Mouse (Mus musculus) MEL (cell line): ENCODE data around the gene Smpd3. TPM values are rescaled to one million over a fixed set of nuclear protein-coding genes. Genes with fewer than 3 reads are reported as not detected.
"Not testable (repeated sequence)": the region's sequence is repeated elsewhere in the genome, so short reads cannot be mapped to it uniquely, and the experiment has no call there.

Source experiments
- DNase-seq: peaks from one replicate; pipeline ENCODE4 v3.0.0; 2011; ENCODE audit warnings: low read depth, low spot score
- H3K27ac ChIP-seq: 2 replicates; pipeline ENCODE4 v1.5.1; 2012; ENCODE audit warnings: low read depth, mild to moderate bottlenecking, control low read depth, low read length, moderate library complexity; ENCODE audit not compliant: control insufficient read depth
- H3K27me3 ChIP-seq, 2 experiments: fragments of 150-350 bp in 1 of 2; sonication (generic) in 1 of 2; 2 replicates each; pipeline ENCODE4 v1.6.1; 2012; ENCODE audit warnings: low read length in 2 of 2, mild to moderate bottlenecking in 2 of 2, improper control_type of control experiment in 1 of 2, moderate library complexity in 1 of 2; ENCODE audit not compliant: insufficient read depth in 2 of 2, control insufficient read depth in 1 of 2
- H3K36me3 ChIP-seq, 2 experiments: 2 replicates each; pipeline ENCODE4 v1.6.1; 2012 to 2014; ENCODE audit warnings: low read length in 2 of 2, improper control_type of control experiment in 1 of 2, inconsistent platforms in 1 of 2, mild to moderate bottlenecking in 1 of 2; ENCODE audit not compliant: insufficient read depth in 2 of 2, control insufficient read depth in 1 of 2
- H3K4me1 ChIP-seq, 2 experiments: fragments of 150-350 bp in 1 of 2; sonication (generic) in 1 of 2; 2 replicates each; pipeline ENCODE4 v1.6.1; 2012; ENCODE audit warnings: low read length in 2 of 2, improper control_type of control experiment in 1 of 2, mild to moderate bottlenecking in 1 of 2; ENCODE audit not compliant: insufficient read depth in 2 of 2, control insufficient read depth in 1 of 2
- H3K4me3 ChIP-seq, 2 experiments: fragments of 150-350 bp in 1 of 2; sonication (generic) in 1 of 2; 2 replicates each; pipeline ENCODE4 v1.5.1; 2012; ENCODE audit warnings: low read depth in 2 of 2, low read length in 2 of 2, mild to moderate bottlenecking in 2 of 2, moderate library complexity in 2 of 2, control low read depth in 1 of 2, improper control_type of control experiment in 1 of 2; ENCODE audit not compliant: control insufficient read depth in 1 of 2, insufficient read depth in 1 of 2
- H3K79me2 ChIP-seq: 2 replicates; pipeline ENCODE4 v1.6.1; 2012; ENCODE audit warnings: mild to moderate bottlenecking, low read length, moderate library complexity; ENCODE audit not compliant: control insufficient read depth, poor library complexity, insufficient read depth
- H3K9ac ChIP-seq: 2 replicates; pipeline ENCODE4 v1.6.1; 2012; ENCODE audit warnings: low read depth, mild to moderate bottlenecking, control low read depth, low read length, moderate library complexity; ENCODE audit not compliant: control insufficient read depth, poor library complexity, severe bottlenecking
- H3K9me3 ChIP-seq: fragments of 150-350 bp; sonication (generic); replicated peaks from 2 replicates; pipeline ENCODE4 v1.6.1; 2012; ENCODE audit warnings: mild to moderate bottlenecking, low read length, improper control_type of control experiment, moderate library complexity; ENCODE audit not compliant: insufficient read depth
- E2F4 ChIP-seq: IDR thresholded peaks from 2 replicates; pipeline ENCODE4 v1.6.1; 2011; ENCODE audit warnings: low read depth, low read length, improper control_type of control experiment, borderline replicate concordance
- ELF1 ChIP-seq: IDR thresholded peaks from 2 replicates; pipeline ENCODE4 v1.6.1; 2014; ENCODE audit warnings: low read depth, mild to moderate bottlenecking, inconsistent platforms, low read length, improper control_type of control experiment, moderate library complexity
- ETS1 ChIP-seq: IDR thresholded peaks from 2 replicates; pipeline ENCODE4 v1.6.1; 2012; ENCODE audit warnings: low read depth, mild to moderate bottlenecking, inconsistent platforms, low read length, improper control_type of control experiment, moderate library complexity
- GABPA ChIP-seq: IDR thresholded peaks from 2 replicates; pipeline ENCODE4 v1.6.1; 2012; ENCODE audit warnings: low read depth, mild to moderate bottlenecking, inconsistent platforms, low read length, improper control_type of control experiment, moderate library complexity
- GATA1 ChIP-seq: IDR thresholded peaks from 2 replicates; pipeline ENCODE4 v1.6.1; 2011; ENCODE audit warnings: low read depth, low read length, improper control_type of control experiment
- MAZ ChIP-seq: IDR thresholded peaks from 2 replicates; pipeline ENCODE4 v1.6.1; 2012; ENCODE audit warnings: low read depth, mild to moderate bottlenecking, inconsistent platforms, low read length, improper control_type of control experiment
- MEF2A ChIP-seq: IDR thresholded peaks from 2 replicates; pipeline ENCODE4 v1.6.1; 2014; ENCODE audit warnings: low read depth, mild to moderate bottlenecking, inconsistent platforms, low read length, improper control_type of control experiment; ENCODE audit not compliant: poor library complexity, insufficient replicate concordance, severe bottlenecking; ENCODE audit errors: extremely low read depth
- MXI1 ChIP-seq: IDR thresholded peaks from 2 replicates; pipeline ENCODE4 v1.6.1; 2011; ENCODE audit warnings: mild to moderate bottlenecking, low read depth, low read length, improper control_type of control experiment
- MYB ChIP-seq: IDR thresholded peaks from 2 replicates; pipeline ENCODE4 v1.6.1; 2011; ENCODE audit warnings: mild to moderate bottlenecking, low read depth, low read length, improper control_type of control experiment
- MYC ChIP-seq: IDR thresholded peaks from 2 replicates; pipeline ENCODE4 v1.6.1; 2011; ENCODE audit warnings: low read depth, mild to moderate bottlenecking, low read length, improper control_type of control experiment, moderate library complexity
- POLR2A ChIP-seq, 2 experiments: IDR thresholded peaks; 2 replicates each; pipeline ENCODE4 v1.6.1; 2011 to 2012; ENCODE audit warnings: low read length in 2 of 2, mild to moderate bottlenecking in 2 of 2, control low read depth in 1 of 2, improper control_type of control experiment in 1 of 2, low read depth in 1 of 2, moderate library complexity in 1 of 2; ENCODE audit not compliant: control insufficient read depth in 1 of 2, insufficient read depth in 1 of 2, poor library complexity in 1 of 2
- POLR2AphosphoS2 ChIP-seq: IDR thresholded peaks from 2 replicates; pipeline ENCODE4 v1.6.1; 2011; ENCODE audit warnings: low read length, improper control_type of control experiment
- POLR2AphosphoS5 ChIP-seq: IDR thresholded peaks from 2 replicates; pipeline ENCODE4 v1.6.1; 2012; ENCODE audit warnings: low read depth, borderline replicate concordance, mild to moderate bottlenecking, inconsistent platforms, low read length, moderate library complexity, mixed read lengths
- RAD21 ChIP-seq: IDR thresholded peaks from 2 replicates; pipeline ENCODE4 v1.6.1; 2011; ENCODE audit warnings: mild to moderate bottlenecking, low read depth, low read length, improper control_type of control experiment
- SIN3A ChIP-seq: IDR thresholded peaks from 2 replicates; pipeline ENCODE4 v1.6.1; 2012; ENCODE audit warnings: low read length, improper control_type of control experiment, inconsistent platforms
- SMC3 ChIP-seq: IDR thresholded peaks from 2 replicates; pipeline ENCODE4 v1.6.1; 2011; ENCODE audit warnings: low read depth, low read length, improper control_type of control experiment
- TCF12 ChIP-seq: IDR thresholded peaks from 2 replicates; pipeline ENCODE4 v1.6.1; 2014; ENCODE audit warnings: low read depth, mild to moderate bottlenecking, inconsistent platforms, low read length, improper control_type of control experiment, moderate library complexity
- UBTF ChIP-seq: IDR thresholded peaks from 2 replicates; pipeline ENCODE4 v1.6.1; 2012; ENCODE audit warnings: low read depth, mild to moderate bottlenecking, inconsistent platforms, low read length, improper control_type of control experiment, moderate library complexity, borderline replicate concordance; ENCODE audit not compliant: insufficient read depth
- USF1 ChIP-seq: IDR thresholded peaks from 2 replicates; pipeline ENCODE4 v1.6.1; 2014; ENCODE audit warnings: low read depth, mild to moderate bottlenecking, inconsistent platforms, low read length, improper control_type of control experiment, moderate library complexity
- ZMIZ1 ChIP-seq: IDR thresholded peaks from 2 replicates; pipeline ENCODE4 v1.6.1; 2012; ENCODE audit warnings: low read depth, mild to moderate bottlenecking, inconsistent platforms, low read length, improper control_type of control experiment, moderate library complexity
- polyA plus RNA-seq, 2 experiments: library from polyadenylated mRNA; stranded (reverse) in 1 of 2; unstranded in 1 of 2; fragments of >175 nt in 1 of 2; fragments of >200 nt in 1 of 2; gene quantifications; 2 replicates each; pipeline versions ENCODE4 v1.2.1 to v1.2.4; 2012; ENCODE audit warnings: low replicate concordance in 2 of 2, low read depth in 1 of 2; ENCODE audit not compliant: insufficient read length in 2 of 2, insufficient read depth in 1 of 2, missing spikeins in 1 of 2
- total RNA-seq: library from RNA; depleted of rRNA; stranded (reverse); fragments of 300-350 nt; gene quantifications from 2 replicates; pipeline ENCODE4 v1.2.3, GENCODE M21; 2012

Smpd3 gene
- total and polyA plus RNA-seq, 3 experiments, result 0.04 to 0.08 TPM; not detected in 1

GRCm38 (mm10) chr8:106310026-106310652 lies 27.6 kb downstream of the Smpd3 start:
- no peak overlapping the region for H3K9ac ChIP-seq
- H3K9me3 ChIP-seq, result no peaks in the 10 kb centered on the region
- no peak overlapping the region for H3K4me3 ChIP-seq
- no peaks in the 10 kb centered on the region for H3K79me2 ChIP-seq
- DNase-seq, result no peak
- H3K27ac ChIP-seq, result no peak overlapping the region
- TF ChIP-seq UBTF (no peak), POLR2A (IDR thresholded peaks at IDR 0.05; ENCODE audit: control insufficient read depth in 1 of 2, insufficient read depth in 1 of 2, low read depth in 1 of 2, low read length in 2 of 2, poor library complexity in 1 of 2) (no peak), GABPA (no peak), MYB (no peak), SMC3 (no peak), MXI1 (no peak), MYC (no peak), POLR2AphosphoS2 (no peak), USF1 (no peak), TCF12 (no peak), POLR2AphosphoS5 (no peak), SIN3A (no peak), RAD21 (no peak), ETS1 (no peak), E2F4 (no peak), GATA1 (no peak), ZMIZ1 (no peak), MAZ (no peak), MEF2A (no peak)
- no peaks in the 10 kb centered on the region for H3K36me3 ChIP-seq
- H3K27me3 ChIP-seq, result peaks cover 0 to 7% of the 10 kb centered on the region in 2 experiments
- H3K4me1 ChIP-seq, result peaks cover 0 to 7% of the 10 kb centered on the region in 2 experiments; a peak in 1 of 4 replicates

DNA sequence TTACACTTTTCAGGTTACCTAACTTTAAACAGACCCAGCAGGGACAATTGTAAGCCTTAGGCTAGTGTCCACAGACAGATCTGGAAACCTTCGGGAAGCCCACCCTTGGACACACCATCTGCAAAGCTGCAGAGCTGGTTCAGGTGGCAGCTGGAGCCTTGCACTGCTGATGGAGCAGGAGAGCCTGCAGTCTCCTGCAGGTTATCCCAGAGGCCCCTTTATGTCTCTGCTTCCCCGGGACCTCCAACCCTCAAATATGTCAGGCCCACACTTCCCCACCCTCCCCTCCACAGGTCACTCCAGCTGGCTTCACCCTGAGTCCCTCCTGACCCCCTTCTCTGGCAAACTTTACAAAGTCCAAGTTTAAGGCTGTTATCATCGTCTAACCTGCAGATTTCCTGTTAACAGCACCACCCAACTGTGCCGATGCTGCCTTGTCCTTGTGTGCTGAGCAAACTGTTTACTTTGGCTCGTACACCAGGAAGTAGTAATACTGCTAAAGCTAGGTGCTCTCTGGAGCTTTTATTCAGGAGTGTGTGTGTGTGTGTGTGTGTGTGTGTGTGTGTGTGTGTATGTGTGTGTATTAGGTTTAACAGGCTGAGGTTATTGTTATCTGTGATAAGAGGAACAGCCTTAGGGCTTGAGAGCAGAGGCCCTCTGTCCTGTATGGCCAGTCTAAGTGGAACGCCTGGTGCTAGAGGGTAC lies 29.6 kb downstream of the Smpd3 start:
- H3K4me1 ChIP-seq, H3K9me3 ChIP-seq, H3K79me2 ChIP-seq, H3K9ac ChIP-seq, H3K36me3 ChIP-seq, H3K27ac ChIP-seq, H3K27me3 ChIP-seq, H3K4me3 ChIP-seq: not testable (repeated sequence)
- TF ChIP-seq ELF1 (peak; percentile 57; the same call in 1 of the 2 replicates), TCF12 (0 out of 2 replicates have a peak, but pooled peaks have one; percentile 11)
- DNase-seq, result peak; percentile 59
